Mouse (Mus musculus) urinary bladder, adult 2 months (tissue): Measurements from ENCODE around the gene Ing4. TPM values are rescaled to one million over a fixed set of nuclear protein-coding genes. Genes with fewer than 3 reads are reported as not detected.
"Not testable (repeated sequence)": the region's sequence is repeated elsewhere in the genome, so short reads cannot be mapped to it uniquely, and the experiment has no call there.

Source experiments
- DNase-seq: peaks from one replicate; pipeline ENCODE4 v3.0.0; 2022; ENCODE audit warnings: low spot score
- polyA plus RNA-seq: library from polyadenylated mRNA; depleted of rRNA; stranded (reverse); fragments of >200 nt; gene quantifications from 2 replicates; pipeline ENCODE4 v1.2.3, GENCODE M21; 2012

The Ing4 gene
- polyA plus RNA-seq, 1 experiment: 113 TPM

DNA sequence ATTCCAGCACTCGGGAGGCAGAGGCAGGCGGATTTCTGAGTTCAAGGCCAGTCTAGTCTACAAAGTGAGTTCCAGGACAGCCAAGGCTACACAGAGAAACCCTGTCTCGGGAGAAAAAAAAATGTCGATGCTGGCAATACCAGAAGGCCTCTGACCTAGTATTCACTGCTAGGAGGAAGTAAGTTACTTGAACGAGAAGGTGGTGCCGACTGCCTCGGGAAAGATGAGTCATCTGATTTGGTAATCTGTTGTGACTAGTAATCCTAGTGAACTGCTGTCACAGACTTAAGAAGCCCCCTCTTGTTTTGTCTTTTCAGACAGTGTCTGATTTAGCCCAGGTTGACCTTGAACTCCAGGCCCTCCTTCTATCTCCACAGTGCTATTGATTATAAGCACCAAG, 1.5 kb downstream of the Ing4 start:
- no peak for DNase-seq

DNA sequence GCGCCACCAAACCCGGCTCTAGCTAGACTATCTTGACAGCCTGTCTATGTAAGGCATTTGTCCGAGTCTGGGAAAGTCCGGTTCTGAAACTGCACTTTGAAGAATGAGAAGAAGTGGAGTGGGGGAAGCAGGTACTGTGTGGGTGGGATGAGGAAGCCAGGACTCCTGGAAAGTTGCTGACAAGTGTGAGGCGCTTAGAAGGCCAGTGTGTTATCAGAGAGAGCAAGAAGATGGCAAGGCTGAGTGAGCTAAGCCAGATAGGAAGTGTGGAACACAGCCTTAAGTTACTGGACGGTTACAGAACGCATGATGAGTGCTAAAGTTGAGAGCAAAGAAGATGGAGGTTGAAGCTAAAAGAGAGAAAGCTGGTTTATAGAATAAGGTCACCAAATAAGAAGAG, 2.5 kb downstream of the Ing4 start:
- no peak for DNase-seq

DNA sequence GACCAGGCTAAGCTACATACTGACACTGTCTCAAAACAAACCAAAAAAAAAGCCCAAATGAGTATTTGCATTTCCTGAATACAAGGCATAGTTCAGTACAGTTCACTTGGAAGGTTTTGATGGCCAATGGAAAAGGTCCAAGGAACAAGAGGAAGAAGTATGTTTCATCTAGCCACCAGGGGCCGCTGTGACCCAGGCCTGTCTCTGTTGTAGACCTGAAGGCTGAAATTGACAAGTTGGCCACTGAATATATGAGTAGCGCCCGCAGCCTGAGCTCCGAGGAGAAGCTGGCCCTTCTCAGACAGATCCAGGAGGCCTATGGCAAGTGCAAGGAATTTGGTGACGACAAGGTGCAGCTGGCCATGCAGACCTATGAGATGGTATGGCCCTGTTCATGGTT, 7.1 kb downstream of the Ing4 start:
- peak; percentile 45 for DNase-seq

DNA sequence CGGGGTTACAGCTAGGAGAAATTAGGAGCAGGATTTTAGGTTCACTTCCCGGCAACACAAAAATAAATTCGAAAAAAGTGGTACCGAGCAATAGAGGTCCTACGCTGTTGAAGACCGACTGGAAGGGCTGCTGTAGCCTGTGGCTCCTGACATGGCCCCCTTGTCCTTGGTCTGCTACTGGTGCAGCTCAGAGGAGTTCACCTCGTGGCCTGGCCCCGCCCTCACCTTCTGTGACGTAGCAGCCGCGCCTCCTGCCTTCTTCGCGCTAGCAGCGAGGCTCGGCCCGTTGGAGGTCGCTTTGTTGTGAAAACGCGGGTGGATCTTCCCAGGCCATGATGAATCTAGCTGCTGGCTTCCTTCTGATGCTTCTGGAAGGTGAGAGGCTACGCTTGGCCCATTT, 10.1 kb downstream of the Ing4 start, which contains the start of gene Acrbp:
Acrbp (plus strand) TSS at position 12 of the 400 bp plus-strand sequence.
- DNase-seq: no peak

DNA sequence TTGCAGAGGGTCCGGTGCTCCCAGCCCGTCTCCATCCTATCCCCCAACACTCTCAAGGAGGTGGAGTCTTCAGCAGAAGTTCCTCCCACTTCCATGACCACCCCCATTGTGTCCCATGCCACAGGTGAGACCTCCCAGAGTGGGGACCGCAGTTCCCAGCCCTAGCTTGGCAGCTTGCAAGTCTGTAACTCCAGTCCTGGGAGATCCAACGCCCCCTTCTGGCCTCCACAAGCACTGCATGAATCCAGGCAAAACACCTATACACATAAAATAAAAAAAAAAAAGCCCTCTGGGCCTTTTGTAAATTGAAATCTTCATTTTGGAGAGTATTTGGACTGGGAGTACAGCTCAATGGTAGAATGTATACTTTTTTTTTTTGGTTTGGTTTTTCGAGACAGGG, 11.7 kb downstream of the Ing4 start:
- no peak for DNase-seq

DNA sequence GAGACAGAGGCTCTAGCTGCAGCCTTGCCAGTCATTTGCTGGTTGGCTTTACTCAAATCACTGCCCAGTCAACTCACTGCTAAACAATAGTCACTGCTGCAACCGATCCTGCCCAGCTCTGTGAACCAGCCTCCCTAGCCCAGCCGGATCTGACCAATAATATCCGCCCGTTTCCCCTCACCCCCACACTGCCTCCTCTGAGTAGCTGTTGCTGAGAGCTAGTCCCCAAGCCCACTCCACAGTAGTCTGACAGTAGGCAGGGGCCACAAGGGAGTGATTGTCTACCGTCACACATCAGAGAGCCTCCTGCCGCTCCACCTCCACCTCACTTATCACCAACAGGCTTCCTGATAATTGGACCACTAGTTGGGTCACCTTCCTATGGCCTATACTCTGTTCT, 21.9 kb downstream of the Ing4 start:
- no peak for DNase-seq

DNA sequence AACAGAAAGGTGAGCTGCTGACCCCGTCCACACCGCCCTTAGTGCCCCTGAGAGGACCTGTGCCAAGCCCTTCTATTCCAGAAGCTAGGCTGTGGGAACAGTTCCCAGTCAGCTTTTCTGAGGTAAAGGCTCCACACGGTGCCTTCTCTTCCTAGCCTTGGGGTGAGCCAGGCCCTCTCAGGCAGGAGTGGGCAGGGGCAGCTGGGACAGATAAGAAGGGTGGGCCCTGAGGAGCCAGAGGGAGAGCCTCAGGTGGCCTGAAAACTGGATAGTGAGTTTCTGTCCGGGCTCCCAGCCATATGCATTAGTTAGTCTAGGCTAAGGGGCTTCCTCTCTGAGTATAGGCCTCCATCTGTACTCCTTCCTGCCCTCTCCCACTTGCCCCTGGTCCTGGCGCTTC, 23.0 kb downstream of the Ing4 start:
- DNase-seq: no peak

DNA sequence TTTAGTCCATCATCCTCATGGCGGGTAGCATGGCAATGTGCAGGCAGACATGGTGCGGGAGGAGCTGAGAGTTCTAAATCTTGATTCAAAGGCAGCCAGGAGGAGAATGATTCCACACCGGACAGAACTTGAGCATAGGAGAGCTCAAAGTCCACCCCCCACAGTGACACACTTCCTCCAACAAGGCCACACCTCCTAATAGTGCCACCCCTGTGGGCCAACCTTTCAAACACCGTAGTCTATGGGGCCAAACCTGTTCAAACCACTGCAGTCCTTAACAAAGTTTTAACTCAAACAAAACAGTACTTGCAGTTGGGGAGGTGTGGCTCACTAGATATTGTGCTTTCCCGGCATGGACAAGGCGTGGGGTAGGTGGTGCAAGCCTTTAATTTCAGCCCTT, 24.3 kb downstream of the Ing4 start:
- no peak for DNase-seq

DNA sequence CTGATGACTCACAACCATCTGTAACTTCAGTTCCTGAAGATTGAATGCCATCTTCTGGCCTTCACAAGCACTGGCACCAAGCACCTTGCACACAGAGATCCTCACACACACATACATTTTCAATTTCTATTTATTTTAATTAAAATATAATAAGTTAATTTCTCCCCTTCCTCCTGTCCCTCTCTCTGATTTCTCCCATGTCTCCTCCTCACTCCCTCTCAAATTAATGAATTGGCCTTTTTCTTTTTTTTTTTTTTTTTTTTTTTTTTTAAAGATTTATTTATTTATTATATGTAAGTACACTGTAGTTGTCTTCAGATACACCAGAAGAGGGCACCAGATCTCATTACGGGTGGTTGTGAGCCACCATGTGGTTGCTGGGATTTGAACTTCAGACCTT, 25.7 kb downstream of the Ing4 start:
- DNase-seq: not testable (repeated sequence)

DNA sequence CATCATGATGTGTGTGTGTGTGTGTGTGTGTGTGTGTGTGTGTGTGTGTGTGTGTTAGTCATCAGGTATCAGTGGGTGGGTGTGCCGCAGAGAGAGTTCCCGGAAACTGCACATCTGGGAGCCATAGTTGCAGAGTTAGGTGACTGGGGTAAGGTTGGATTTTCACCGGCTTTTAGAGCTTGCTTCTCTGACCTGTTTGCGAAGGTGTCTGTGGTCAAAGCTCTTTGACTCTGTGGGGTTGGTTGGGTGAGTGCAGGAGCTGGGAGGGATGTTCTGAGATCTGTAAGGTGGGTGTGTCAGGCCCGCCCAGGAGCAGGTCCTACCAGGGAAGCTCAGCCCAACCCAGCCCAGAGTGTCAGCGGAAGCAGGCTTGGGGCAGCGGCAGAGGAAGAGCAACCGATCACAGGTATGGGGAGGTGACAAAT, 28.0 kb downstream of the Ing4 start, which contains the start of gene Lpar5:
Lpar5 (plus strand) TSS at position 350 of the 425 bp plus-strand sequence.
- no peak for DNase-seq

DNA sequence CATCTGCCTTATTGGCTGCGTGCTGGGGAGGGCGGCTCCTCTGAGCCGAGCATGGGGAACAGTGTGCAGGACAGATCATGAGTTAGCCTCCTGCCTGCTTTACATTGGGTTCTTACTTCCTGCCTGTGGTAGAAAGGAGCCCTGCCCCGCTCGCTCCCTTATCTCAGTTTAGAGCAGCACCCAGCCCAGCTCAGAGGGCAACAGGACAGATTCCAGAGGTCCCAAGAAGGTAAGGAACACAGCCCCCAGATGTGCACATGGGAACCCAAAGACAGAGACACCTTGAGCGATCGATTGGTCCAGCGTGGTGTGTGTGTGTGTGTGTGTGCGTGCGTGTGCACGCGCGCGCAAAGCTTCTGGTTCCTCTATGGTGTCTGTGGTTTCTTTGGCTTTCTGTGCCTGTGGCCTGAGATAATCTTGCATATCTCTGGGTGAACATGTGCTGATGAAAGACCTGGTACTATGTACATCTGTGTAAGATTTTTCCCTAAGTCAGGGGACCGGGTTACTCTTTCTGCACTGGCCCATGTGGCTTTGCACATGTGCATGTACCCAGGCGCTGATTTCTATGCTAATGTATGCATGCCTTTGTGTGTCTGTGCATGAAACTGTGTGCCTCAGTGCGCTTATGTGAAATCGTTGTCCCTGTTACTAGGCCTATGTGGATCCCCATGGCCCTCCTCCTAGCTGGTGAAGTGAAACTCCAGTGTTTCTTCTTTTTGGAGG, 31.8 kb downstream of the Ing4 start:
- DNase-seq: no peak

DNA sequence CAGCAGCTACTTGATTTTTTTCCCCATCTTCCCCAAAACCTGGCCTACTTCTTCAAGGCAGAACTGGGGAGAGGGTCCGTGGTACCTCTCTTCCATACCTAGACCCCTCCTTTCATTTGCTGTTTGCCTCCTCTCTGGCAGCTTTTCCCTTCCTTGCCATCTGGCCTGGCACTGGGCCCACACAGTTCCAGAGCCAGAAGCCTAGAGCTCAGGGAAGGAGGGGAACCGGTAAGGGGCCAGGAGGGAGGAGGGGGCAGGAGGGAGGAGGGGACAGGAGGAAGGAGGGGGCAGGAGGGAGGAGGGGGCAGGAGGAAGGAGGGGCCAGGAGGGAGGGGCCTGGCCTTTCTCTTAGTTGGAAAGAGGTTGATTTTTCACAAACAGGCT, 32.3 kb downstream of the Ing4 start:
- DNase-seq: no peak

DNA sequence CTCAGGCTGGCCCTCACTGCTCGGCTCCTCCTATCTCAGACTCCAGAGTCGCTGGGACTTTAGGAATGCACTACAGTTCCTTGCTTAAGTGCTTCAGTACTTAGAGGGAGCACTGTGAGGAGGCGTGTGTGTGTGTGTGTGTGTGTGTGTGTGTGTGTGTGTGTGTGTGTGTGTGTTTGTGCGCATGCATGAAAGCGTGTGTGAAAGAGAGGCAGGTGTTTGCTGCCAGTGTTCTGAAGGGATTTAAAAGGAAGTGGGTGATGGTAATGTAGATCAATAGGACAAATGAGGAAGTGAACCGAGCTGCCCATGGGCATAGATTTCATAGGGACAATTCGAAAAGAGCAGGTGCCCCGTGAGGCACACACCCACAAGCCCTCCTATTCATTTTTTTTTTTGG, 34.3 kb downstream of the Ing4 start:
- DNase-seq: no peak

DNA sequence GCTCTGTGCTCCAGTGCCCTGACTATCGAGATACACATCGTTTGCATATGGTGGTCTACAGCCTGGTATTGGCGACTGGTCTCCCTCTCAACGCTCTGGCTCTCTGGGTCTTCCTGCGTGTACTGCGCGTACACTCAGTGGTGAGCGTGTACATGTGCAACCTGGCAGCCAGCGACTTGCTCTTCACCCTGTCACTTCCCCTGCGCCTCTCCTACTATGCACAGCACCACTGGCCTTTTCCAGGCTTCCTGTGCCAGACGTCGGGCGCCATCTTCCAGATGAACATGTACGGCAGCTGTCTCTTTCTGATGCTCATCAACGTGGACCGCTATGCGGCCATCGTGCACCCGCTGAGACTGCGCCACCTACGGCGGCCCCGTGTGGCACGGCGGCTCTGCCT, 41.8 kb downstream of the Ing4 start:
- no peak for DNase-seq

DNA sequence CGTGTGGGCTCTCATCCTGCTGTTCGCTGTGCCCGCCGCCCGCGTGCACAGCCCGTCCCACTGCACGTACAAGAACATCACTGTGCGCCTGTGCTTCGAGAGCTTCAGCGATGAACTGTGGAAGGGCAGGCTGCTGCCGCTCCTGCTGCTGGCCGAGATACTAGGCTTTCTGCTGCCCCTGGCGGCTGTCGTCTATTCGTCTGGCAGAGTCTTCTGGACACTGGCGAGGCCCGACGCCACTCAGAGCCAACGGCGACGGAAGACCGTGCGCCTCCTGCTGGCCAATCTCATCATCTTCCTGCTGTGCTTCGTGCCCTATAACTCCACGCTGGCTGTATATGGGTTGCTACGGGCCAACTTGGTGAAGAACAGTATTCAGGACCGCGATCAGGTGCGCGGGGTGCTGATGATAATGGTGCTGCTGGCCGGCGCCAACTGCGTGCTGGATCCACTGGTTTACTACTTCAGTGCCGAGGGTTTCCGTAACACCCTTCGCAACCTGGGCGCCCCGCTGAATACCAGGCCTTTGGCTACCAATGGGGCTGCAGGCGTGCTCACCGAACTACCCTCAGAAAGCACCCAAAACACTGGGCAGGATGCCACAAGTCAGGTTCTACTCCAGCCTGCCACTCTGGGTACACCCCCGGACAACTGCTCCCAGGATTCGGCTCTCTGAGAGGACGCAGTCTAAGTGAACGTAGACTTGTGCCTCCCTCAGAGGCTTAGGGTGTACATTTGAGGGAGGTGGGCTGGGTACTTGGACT, 42.4 kb downstream of the Ing4 start:
- peak; percentile 73 for DNase-seq

DNA sequence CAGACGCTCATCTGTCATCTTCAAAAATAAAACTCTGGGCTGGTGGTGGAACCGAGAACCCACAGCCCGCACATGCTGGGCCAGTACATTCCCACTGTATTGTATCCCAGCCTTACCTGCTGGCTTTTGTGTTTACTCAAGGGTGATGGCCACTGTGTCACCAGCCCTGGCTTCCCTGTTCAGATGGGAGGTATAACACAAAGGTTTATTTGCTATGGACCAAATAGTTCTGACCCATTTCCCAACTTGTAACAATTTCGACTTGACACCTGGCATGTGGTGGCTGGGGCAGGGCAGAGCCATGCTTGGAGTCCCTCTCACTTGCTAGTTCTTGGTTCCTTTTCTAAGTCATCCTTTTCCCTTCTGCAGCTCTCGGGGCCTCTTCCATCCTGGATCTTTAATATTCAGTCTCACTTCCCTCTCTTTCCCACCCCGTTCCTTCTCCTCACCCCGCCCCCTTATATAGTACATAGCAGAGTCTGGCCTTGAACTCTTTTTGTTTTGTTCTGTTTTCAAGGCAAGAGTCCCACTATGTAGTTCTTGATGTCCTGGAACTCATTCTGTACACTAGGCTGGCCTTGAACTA, 43.3 kb downstream of the Ing4 start:
- DNase-seq: no peak

DNA sequence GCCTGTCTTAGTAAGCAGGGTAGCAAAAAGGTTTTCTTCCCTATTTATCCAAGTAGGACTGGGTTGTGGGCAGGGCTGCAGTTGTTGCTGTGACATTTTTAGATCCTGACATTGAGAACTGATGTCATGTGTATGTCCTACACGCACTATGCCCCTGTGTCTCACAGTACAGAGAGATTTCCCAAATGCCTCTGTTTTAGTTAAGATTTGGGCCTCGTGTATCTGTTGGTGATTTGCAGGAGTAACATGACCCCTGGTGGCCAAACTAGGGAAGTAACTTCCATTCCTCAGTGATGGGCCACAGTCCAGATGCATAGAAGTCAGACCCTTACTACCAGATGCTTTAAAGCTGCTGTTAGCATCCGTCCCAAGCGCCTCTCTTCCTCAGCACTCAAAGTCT, 44.9 kb downstream of the Ing4 start:
- no peak for DNase-seq

DNA sequence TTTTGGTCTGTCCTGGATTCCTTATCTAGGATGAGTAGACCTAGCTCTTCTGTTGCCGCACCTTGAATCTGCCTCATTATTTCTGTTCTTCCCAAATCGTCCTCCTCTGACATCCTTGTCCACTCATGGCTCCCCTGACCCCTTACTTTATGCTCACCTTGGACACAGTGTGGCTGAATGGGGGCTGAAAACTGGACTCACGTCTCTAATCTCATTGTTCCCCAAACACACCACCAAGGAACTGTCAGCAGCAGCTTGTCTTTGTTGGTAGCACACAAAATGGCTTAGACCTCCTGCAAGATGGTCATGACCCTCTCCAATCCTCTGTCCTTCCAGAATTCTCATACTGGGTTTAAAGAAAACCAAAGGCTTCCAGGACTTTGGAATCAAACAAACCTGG, 48.4 kb downstream of the Ing4 start:
- no peak for DNase-seq

DNA sequence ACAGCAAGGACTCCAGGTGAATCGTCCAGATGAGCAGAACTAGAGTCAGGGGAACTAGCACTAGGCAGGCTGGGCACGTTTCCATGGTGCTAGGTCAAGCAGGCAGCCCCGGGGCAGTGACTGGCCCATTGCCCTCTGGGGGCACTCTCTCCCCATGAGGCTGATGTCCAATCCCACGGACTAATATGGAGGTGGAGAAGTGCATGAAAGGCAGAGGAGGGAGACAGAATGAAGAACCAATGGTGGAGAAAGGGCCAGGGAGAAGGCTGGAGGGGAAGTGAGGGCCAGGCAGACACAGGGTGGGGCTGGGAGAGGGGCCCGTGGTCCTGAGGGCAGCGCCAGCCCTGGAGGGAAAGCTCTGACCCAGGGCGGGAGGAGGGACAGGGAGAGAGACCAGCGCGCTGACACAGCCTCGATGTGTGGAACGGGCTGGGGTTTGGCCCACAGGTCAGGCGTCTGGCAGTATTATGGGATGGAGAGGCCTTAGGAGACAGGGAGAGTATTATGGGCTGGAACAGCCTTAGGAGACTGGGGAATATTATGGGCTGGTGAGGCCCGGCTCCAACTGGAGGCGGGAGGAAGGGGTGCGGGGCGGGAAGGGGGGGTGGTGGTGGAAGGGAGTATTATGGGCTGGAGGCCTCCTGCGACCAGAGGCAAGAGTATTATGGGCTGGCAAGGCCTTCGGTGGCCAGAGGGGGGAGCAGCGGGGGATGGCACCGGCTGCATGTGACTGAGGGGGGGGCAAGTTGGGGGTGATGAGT, 49.2 kb downstream of the Ing4 start:
- DNase-seq: peak; percentile 54

DNA sequence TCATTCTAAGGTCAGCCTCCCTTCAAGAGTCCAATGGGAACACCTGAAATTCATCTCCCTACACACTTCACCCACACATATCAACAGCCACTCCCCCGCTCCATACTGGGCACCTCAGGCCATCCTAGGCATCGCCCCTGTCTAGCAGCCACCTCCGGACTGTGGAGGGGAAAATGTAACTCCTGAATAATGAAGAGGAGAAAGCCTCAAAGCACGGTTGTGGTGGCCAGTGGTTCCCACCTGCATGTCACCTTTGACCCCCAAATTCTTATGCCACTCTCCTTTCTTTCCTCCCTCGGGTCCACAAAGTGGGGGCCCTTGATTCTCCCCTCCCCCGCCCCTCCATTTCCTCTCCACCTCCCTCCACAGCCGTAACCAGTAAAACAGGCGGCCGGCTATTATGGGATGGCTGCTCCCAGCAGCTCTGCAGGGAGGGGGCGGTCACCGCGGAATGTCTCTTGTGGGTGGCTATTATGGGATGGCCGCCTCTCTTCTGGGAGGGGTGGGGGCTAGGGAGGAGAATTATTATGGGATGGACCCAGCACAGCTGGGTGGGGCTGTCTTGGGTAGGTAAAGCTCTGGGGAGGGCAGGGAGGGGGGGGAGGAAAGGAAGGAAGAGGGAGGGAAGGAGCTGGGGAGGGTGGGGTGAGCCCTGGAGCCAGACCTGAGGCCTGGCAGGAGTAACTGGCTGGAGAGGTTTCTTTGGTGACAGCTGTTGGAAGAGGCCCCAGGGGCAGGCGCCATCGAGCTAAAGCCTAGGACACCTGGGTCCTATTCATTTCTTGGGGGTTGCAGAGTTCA, 50.2 kb downstream of the Ing4 start:
- DNase-seq: no peak

DNA sequence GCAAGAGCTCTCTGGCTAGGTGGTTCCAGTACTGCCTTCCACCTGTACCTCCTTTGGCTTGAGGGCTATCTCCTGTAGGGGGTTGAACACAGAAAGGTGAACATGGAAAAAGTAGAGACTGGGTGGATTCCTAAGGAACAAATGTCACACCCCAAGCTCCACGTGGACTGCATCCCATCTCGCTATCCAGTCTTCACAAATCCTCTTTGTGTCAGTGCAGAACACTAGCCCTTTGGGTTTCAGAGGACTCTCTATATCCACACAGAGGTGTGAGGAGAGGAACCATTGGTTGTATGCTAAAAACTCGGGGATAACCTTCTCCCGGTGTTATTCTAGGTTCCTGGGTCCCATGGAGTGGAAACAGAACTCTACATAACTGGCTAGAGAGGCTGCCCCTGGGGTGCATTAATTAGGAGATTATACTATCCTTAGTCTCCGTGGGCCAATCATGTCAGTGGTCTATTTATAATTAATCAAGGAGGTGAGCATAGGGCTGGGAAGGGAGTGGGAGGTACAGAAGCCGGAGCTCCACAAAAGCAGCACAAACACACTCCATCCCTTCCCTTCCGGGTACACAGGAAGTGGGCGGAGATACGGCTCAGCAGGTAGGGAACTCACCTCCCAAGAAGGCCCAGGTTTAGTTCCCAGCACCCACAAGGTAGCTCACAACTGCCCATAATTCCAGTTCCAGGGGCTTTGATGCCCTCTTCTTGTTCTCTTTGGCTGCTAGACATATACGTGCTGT, 51.0 kb downstream of the Ing4 start:
- no peak for DNase-seq
